Mouse (Mus musculus) megakaryocyte progenitor cell, adult 5-6 weeks (primary cell): ENCODE measurements around the gene Nup210. TPM values are rescaled to one million over a fixed set of nuclear protein-coding genes. Genes with fewer than 3 reads are reported as not detected.

Source experiments
- ATAC-seq: replicated peaks from 2 replicates; pipeline ENCODE4 v1.8.0; 2016; ENCODE audit warnings: mild to moderate bottlenecking, moderate TSS enrichment, inconsistent platforms; ENCODE audit not compliant: poor library complexity
- total RNA-seq, 2 experiments: library from RNA; stranded (forward) in 1 of 2; stranded (reverse) in 1 of 2; fragments of 157-497, 149-512 nt in 1 of 2; fragments of 200-1000 nt in 1 of 2; gene quantifications; 2 replicates each; pipeline versions ENCODE4 v1.2.3 to v1.2.4; 2015 to 2017

The Nup210 gene
- total RNA-seq, 2 experiments from 2014 or later, result 157 to 173 TPM

- ATAC-seq, result no peak
Observed at GRCm38 (mm10) chr6:91046184-91046583, 70.4 kb downstream of the Nup210 start.

GRCm38 (mm10) chr6:91044628-91045331 lies 71.8 kb downstream of the Nup210 start:
- ATAC-seq, result no peak

GRCm38 (mm10) chr6:91041287-91041686 lies 75.3 kb downstream of the Nup210 start:
- no peak for ATAC-seq

GRCm38 (mm10) chr6:91028256-91028655 lies 88.4 kb downstream of the Nup210 start:
- ATAC-seq, result no peak

- no peak for ATAC-seq
Observed at GRCm38 (mm10) chr6:91020810-91021209, 95.8 kb downstream of the Nup210 start.

DNA sequence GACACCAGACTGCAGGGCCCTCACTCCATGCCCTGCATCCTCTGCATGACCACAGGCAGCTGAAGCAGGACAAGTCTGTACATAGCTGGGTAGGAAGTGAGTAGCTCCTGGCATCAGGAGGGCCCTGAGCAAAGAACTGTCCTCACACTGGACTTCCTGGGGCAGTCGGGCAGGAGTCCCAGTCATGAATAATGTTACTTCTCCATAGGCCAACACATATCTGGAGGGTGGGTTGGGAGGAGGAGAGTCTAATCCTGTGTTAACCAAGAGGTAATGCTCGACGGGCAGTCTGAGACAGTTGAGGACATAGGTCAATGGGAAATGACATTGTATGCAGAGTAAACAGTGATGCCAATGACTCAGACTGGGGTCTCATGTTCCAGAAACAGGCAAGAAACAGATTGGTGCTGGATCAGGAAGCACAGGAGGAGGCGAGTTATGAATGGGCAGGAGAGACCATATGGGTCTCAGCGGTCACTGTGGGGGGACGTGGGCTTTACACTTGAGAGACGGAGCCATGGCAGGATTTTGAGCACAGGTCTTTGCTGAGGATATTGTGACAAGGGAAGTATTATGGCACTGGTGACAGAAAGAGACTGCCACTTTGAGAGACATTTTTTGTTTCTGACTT lies 99.9 kb downstream of the Nup210 start:
- no peak for ATAC-seq

- ATAC-seq, result peak; percentile 52
Observed at GRCm38 (mm10) chr6:91014198-91014958, 102.3 kb downstream of the Nup210 start.

- ATAC-seq, result no peak
Observed at GRCm38 (mm10) chr6:91012458-91012857, 104.2 kb downstream of the Nup210 start.

- ATAC-seq, result no peak
Observed at GRCm38 (mm10) chr6:91011568-91011967, 105.1 kb downstream of the Nup210 start.

DNA sequence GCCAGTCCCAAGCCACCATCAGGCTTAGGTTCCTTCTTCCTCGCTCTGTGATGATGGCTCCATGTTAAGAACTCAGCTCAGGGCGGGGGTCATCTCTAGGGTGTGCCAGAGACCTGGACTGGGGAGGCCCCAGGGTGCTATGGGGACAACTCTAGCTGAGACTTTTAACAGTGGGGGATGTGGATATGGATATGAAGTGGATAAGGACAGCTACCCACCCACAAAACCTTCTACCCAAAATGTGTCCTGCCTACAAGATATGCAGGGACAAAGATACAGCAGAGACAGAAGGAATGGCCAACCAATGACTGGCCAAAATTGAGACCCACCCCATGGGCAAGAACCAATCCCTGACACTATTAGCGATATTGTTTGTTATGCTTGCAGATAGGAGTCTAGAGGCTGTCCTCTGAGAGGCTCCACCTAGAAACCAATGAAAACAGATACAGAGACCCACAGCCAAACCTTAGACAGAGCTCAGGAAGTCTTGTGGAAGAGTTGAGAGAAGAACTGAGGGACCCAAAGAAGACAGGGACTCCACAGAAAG lies 108.3 kb downstream of the Nup210 start:
- 0 out of 2 replicates have a peak, but pooled peaks have one; percentile 19 for ATAC-seq

DNA sequence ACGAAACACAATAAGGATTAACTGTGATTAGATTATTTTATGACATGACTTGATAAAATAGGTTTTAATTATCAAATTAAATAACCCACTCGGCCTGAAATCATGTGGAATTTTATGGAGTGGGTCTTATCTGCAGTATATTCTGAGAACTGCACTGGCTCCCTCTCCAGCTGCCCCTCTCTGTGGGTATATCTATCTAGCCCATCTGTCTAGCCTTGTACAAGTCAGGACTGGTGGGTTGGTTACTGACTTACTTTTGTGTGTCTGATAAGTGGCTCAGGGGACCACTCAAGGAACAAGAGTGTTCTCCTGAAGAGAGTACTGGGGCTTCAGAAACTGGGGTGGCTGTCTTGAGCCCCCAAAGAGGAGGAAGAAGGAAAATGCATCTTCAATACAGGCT lies 109.4 kb downstream of the Nup210 start:
- ATAC-seq, result peak; percentile 63

DNA sequence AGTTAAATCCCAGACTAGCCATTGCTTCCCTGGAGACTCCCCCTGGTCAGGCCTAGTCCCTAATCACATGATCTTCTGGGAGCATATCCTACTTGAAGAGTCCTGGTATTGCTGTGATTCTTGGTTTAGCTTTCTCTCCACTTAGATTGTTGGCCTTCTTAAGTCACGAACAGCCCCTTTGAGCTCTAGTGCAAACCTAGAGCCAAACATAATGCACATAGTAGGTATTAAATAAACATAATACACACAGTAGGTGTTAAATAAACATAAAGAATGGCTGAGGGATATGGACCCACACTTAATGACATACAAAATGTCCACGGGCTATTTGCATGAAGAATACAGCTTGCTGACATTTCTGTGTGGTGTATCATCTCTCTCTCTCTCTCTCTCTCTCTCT lies 112.5 kb downstream of the Nup210 start:
- ATAC-seq, result no peak

GRCm38 (mm10) chr6:91003310-91003995 lies 113.2 kb downstream of the Nup210 start:
- peak; percentile 56 for ATAC-seq

DNA sequence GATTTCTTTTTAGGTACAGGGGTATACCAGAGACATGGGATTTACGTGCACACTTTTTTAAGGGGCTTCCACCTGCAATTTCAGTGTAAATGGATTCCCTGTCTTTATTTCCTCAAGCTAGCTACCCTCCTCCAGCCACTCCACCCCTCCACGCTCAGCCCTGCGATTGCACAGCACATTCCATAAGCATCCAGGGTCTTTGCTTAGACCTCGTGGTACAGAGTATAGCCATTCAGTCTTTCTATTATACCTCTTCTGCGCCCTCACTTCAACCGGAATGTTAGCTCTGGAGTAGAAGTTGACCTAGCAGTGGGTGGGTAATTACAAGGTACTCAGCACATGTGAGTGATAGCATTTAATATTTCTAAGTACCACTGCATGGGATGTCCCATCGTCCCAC lies 115.1 kb downstream of the Nup210 start:
- no peak for ATAC-seq

DNA sequence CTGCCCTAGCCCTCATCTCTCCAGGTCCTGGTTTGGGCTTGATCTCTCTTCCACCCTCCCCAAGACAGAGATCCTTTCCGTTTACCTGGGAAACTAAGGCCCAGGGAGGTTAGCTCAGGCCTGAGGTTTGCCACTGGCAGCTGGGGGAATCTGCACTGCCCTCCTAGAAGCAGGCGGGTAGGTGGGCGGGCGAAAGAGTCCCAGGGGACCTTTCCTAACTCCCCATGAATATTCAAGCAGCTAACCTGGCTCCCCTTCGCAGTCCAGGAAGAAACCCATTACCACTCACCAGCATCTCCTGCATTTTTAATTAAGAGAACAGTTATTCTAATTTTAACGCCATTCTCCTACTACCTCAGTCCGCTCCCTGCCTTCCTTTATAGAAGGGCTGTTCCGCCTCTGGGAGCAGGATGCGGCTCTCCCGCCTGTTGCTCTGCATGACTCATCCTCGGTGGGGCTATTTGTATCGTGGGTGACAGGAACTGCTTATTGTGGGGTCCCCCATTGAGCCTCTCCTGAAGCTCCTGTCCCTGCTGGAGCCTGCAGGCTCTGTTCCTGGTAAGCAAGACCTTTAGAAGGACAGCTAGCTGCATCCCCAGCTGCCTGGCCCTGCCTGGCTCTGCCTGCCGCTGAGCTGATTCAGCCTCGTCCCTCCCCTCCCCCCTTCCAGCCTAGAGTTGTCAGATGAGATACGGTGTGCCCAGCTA lies 115.7 kb downstream of the Nup210 start:
- no peak for ATAC-seq

DNA sequence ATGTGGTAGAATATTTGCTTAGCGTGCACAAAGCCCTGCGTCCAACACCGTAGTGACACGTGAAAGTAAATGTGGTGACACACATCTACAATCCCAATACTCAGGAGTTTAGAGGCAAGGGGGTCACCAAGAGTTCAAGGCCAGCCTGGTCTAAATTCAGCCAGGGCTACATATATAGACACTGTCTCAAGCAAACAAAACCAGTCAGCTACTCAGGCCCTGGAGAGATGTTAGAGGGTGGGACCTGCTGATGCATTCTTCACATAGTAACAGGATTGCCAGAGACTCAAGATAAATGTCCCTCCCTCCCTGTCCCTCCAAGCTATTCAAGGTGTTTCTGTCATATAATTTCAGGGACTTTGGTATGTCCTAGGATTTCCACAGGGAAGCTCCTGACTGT lies 117.5 kb downstream of the Nup210 start:
- ATAC-seq, result no peak

GRCm38 (mm10) chr6:90997025-90997424 lies 119.6 kb downstream of the Nup210 start:
- no peak for ATAC-seq

DNA sequence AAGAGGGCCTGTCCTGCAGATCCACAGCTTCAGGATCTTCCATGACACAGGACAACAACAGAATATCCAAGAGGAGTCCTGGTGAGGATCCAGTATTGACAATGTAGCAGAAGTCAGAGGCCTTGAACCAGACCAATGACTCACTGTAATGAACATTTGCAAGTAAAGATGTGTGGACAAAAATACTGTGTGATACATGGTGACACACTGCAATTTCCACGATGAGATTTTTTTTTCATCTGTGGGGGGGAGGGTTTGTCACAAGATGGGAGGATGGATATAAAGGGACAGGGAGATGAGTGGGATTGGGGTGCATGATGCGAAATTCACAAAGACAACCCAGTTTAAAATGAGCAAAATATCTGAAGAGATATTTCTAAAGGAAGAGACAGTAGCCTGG lies 120.4 kb downstream of the Nup210 start:
- no peak for ATAC-seq

- ATAC-seq, result peak; percentile 91
Observed at GRCm38 (mm10) chr6:90988648-90989317, 127.8 kb downstream of the Nup210 start, which contains the start of gene Iqsec1. Gene Iqsec1, minus strand, starts transcription at chr6:90988685.

GRCm38 (mm10) chr6:90988299-90988625 lies 128.4 kb downstream of the Nup210 start:
- no peak for ATAC-seq
